Mouse (Mus musculus) NIH3T3 (cell line): ENCODE measurements at regions not wholly inside any gene's neighbourhood (a gene's known extent, or its start where the extent isn't known, plus 50 kb on each side); places are given as distances from the start of the nearest gene placed in this dataset.

Source experiments
- DNase-seq: peaks from one replicate; pipeline ENCODE4 v3.0.0-alpha.2; 2012; ENCODE audit warnings: low read depth

GRCm38 (mm10) chr14:99812741-99813485 lies 471.6 kb downstream of the Klf12 start:
- no peak for DNase-seq
